Mouse (Mus musculus) adrenal gland, postnatal 14 days (tissue): ENCODE data around the gene Oxct1. TPM values are rescaled to one million over a fixed set of nuclear protein-coding genes. Genes with fewer than 3 reads are reported as not detected.

Experiments used
- DNase-seq: peaks from one replicate; pipeline ENCODE4 v3.0.0; 2021; ENCODE audit warnings: mixed read lengths
- total RNA-seq: library from RNA; stranded (reverse); gene quantifications from 2 replicates; pipeline ENCODE4 v1.2.3, GENCODE M21; 2021

The Oxct1 gene
- total RNA-seq, 1 experiment from 2014 or later: 172 TPM

DNA sequence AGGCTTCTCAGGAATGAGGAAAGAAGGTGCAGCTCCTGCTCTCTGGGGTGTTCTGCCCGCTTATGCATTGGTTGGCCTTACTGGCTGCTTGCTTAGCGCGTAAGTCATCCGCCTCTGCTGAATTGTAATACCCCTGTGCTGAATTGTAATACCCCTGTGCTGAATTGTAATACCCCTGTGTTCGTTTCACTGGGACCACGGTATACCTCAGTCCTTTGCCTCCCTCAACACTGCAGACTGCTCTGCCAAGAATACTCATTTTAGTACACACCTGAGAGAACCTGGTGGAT lies 2.2 kb downstream of the Oxct1 start:
- DNase-seq: no peak

- DNase-seq: no peak
These were observed 2.8 kb downstream of the Oxct1 start for GRCm38 (mm10) chr15:4028960-4029359.

DNA sequence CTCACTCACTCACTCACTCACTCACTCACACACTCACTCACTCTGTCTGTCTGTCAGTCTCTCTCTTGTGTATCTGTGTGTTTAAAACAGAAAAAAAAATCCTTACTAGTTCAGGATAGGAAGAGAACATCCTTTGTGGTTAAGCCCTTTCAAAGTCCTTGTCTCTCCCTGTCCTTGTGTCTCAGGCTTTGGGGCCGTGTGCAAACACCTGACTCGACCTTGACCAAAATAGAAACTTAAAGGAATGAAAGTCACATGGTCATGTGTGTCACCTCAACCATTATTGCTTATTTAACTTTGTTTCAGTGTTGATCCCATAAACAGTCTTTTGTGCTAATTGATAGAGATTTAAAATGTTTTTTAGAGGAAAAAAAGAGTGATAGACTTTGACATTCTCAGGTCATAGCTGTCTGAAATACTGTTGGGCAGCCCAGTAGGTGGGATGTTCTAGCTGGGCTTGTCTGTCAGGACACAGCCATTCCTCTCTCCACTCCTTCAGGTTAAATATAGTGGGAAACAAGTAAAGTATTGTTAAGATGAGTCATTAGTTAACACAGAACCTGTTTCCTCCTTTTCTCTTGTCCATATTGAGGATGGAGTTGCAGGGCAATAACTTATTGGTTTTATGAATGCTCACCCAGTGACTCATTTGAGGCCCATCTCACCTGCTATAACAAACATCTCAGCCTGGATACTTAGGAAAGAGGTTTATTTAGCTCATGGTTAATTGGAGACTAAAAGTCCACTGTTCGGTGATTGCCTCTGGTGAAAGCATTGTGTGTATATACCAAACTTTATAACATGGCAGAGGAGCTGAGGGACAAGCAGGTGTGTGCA lies 7.2 kb downstream of the Oxct1 start:
- DNase-seq: peak; percentile 21

- DNase-seq: no peak
These were observed 16.2 kb downstream of the Oxct1 start for GRCm38 (mm10) chr15:4042423-4042822.

DNA sequence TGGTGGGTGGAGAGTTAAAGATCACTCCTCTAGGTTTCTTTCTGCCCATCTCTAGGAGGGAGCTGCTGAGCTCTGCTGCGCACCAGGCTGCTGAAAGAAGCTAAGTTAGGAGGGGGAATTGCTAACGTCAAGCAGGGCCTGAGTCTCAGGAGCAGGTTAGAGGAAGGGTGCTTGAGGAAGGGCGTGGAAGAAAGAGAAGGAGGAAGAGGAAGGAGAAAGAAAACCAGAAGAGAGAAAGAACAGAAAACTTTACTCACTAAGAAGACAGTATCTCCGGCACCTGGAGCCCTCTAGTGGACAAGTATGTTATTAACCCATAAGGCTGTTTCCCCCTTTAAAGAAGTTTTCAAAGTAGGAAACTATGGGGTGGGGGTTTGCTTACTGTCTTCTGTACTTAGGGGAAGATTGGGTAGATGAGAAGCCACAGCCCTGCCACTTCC lies 16.9 kb downstream of the Oxct1 start:
- DNase-seq: no peak

DNA sequence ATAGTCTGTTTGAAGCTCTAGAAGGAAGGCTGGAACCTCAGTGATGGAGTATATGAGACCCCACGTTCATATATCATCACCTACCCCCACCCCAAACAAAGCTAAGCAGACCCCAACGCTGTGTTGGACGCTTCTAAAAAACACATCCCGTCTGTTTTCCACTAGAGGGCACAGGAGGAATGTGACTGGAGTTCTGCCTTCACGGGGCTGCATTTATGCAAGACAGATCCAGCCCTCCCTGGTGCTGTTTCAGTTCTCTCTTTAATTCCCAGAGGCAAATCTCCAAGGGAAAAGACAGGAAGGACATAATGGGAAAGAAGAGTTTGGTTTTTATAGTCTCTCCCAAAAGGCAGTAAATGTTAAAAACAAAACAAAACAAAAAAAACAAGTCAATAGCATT lies 30.4 kb downstream of the Oxct1 start:
- peak; percentile 34 for DNase-seq

DNA sequence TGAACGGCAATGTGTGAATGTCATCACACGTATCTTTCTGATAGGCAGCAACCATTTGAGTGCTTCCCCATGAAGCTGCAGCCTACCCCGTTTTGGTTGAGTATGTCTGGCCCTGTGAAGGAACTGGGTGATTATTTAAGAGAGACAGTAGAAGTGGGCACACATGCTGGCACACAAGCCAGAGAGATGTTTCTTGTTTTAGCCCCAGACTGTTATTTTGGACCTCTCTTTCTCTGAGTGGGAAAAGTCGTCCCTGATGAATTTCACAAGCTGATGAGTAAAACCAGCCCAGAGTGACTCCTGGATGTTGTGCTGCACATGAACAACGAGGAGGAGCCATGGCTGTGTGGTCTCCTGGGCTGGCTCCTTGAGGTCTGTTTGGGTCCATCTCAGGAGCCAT lies 37.4 kb downstream of the Oxct1 start:
- DNase-seq: no peak

DNA sequence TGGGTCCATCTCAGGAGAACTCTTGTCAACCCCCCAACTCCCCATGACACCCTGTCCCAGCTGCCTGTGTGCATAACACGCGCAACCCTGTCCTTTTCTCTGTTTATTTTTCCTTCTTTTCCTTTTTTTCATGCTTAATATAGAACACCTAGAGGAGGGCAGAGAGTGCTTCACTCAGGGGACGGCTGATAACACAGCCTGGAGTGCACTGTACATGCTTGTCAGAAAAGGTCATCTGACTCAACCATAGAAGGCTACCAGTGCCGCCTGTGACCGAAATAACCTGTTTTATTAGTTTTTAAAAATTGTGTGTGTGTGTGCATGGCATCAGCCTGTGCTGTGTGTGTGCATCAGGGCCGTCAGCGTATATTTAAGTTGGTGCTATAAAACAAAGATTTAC lies 37.8 kb downstream of the Oxct1 start:
- DNase-seq: peak; percentile 18

DNA sequence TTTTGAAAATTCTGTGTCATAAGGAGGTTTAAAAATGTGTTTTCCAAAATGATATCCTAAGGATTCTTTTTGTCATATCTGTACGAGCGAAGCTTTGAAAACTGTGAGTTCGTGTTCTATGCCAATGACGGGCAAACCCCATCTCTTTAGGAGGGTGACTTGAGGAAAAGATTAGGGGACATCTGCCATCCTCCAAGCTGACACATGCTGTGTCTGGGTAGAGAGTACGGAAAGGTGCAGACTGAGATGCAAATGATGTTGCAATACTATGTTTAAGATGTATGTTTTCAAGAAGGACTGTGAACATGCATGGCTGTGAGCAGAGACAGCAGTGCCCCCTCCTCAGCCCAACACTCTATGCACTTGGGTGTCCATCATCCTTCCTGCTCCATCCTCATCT lies 38.5 kb downstream of the Oxct1 start:
- no peak for DNase-seq

DNA sequence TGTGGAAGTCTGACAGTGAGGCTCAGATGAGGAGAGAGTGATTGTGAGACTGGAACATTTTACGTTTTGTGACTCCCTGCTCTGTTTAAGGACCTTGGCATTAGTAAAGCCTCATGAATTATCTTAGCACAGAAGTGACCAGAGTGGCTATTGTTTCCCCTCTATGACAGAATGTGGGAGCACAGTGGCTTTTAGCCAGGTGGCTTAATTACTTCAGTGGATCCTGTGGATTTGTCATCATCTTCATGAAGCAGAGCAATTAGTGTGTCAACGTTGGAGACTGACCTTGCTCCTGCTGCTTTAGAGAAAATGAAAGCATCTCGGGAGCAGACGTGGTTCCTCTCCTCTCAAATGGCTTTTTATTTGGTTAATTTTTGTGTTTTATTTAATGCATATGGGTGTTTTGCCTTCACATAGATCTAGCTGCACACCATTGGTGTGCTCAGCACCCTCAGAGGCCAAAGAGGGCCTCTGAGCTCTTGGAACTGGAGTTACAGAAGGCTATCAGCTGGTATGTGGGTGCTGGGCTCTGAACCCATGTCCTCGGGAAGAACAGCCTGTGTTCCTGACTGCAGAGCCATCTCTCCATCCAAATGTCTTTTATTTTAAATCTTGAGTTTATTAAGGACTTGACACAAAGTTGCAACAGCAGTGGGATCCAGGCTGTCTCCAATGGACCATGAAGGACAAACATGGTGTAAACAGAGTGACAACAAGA lies 41.2 kb downstream of the Oxct1 start:
- DNase-seq: no peak

- DNase-seq: no peak
These were observed 51.8 kb downstream of the Oxct1 start for GRCm38 (mm10) chr15:4077978-4078377.

DNA sequence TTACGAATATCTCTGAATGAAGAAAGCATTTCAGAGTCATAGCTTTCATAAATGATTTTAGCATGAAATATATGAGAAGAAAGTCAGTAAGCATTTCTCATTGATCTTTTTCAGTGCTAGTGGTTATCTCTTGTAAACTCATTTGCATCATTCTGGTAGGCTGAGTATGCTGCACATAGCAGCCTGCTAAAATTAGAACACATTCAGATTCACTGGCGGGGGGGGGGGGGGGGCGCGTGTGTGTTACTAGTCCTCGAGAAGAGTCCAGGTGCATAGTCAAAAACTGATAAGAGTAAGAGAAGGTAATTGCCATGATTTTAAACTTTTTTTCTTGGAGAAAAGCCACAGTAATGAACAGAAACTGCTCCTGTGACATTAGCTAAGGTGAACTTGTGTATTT lies 52.6 kb downstream of the Oxct1 start:
- no peak for DNase-seq

DNA sequence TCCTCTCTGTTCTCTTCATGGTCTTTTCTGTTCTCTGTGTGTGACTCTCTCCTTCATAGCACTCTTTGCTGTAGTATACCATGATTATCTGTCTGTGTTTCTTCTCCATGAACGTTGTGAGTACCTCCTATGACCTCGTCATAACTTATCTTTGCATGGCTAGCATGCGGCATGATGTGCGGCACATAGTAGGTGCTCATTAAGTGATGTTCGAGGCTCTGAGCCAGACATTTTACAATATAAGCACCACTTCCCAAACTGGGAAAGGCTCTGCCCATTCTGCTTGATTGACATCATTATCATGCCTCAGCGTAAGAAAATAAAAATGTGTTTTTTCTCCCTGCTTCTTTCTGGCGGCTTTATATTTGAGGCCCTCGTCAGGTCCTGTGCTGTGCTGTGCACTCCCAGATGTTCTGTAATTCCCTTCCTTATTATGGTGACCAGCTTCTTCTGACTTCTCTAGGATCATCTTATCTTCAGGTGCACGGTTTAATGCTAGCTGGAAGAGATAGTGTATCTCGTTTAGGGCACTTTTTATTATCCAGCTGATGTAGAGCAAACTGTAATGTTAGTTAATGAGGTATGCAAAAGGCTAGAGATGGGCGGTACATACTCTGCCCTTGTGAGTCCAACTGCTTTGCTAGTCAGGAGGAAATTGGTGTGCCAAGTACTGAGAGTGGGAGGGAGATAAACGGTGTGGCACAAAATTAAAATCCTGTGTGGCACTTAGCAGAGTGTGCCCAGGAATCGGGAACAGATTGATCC lies 53.4 kb downstream of the Oxct1 start:
- no peak for DNase-seq

DNA sequence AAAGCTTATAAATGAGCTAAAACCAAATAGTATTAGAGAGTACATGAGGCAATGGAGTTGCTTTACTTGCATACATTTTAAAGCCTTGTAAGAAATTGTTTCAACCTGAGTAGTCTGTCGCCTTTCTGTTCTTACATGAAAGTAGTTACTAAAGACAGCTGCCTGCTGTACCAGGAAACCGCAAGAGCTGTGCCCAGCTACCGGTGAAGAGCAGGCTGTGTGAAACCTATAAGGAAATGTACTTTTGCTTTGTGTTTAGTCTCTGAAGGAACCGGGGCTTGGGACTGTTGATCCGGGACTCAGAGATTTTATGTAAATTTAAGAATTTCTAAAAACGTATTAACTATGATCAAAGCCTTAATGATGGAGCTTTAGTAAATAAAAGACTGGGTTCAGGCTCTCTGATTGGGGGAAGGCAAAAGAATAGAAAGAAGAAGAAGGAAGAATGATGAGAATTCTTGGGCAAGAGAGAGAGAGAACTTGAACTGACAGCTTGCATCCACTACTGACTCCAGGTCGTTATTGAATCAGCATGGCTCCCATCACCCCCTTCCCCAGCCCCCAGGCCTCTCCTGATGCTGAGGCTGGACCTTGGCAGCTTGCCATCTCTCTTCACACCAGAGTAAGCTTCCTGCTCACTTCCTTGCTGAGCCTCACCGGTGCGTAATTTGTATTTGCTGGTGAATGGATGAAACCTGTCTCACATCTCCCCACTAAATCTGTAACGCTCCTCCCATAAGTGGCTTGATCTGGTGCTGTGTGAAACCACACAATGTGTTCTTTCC lies 59.6 kb downstream of the Oxct1 start:
- peak; percentile 5 for DNase-seq

DNA sequence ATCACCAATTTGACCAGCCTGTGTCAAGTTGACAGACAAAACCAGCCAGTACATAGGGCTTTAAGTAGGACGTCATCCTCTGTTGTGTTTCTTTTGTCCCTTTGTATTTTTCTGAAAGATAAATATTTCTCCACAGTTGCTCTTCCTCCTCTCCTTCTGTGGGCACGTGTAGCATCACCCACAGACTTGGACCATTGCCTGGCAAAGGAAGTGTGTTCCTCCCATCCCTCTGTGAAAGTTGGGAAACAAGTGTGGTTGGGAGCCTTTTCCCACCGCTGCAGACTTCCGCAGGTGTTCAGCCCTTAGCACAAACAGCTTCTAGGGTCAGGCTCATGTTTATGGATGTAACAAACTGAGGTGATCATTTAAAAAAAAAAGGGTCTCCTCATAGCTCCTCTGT lies 61.3 kb downstream of the Oxct1 start:
- DNase-seq: no peak

DNA sequence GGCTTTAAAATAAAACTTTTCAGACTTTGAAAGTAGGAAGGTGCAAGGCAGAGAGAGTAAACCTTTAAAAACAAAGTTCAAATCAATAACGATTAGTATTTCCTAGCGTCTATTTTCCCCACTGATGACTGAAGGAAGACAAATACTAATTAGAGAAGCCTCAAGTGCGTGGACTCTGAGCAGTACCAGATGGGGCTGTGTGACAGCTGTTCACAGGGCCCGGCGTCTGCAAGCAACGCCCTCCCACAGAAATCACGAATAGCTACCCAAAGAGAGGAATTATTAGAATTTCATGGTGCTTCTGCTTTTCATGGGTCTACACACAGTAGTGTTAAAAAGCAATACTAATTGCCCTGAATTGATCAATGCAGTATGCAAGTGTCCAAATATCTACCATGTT lies 61.7 kb downstream of the Oxct1 start:
- DNase-seq: no peak

- no peak for DNase-seq
These were observed 64.4 kb downstream of the Oxct1 start for GRCm38 (mm10) chr15:4090601-4091000.

GRCm38 (mm10) chr15:4092586-4092985 lies 66.4 kb downstream of the Oxct1 start:
- no peak for DNase-seq

- no peak for DNase-seq
These were observed 74.2 kb downstream of the Oxct1 start for GRCm38 (mm10) chr15:4100341-4100921.

DNA sequence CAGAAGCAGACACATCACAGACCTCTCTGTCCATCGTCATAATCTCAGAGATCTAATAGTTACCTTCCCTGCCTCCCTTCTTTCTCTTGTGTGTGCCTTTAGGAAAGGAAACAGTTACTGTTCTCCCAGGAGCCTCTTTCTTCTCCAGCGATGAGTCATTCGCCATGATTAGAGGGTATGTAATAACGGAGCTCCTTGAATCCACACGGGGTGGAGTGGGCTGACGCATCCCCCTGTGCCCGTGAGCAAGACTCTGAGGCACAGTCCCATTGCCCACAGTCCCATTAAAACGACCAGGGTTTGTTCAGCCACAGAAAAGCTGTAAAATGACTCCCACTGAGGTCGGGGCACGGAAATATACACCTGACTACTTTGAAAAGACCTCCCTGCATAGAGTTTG lies 74.8 kb downstream of the Oxct1 start:
- no peak for DNase-seq

DNA sequence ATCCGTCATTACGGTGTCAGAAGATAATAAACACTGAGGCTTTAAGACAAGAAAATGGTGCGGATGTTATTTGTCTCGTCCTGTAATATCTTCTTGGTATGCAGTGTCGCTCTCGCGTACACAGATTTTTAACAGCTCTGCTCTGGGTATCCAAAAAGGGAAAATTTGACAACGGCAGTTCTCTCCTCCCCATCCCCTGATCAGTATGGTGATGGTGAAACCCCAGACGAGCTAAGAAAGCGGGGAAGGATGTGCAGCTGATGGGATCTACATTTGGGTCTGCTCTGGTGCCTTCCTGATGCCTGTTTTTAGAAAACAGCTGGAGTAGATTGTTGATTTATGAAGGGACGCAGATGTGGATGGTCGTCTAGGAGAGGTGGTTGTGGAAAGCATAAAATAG lies 78.1 kb downstream of the Oxct1 start:
- no peak for DNase-seq

DNA sequence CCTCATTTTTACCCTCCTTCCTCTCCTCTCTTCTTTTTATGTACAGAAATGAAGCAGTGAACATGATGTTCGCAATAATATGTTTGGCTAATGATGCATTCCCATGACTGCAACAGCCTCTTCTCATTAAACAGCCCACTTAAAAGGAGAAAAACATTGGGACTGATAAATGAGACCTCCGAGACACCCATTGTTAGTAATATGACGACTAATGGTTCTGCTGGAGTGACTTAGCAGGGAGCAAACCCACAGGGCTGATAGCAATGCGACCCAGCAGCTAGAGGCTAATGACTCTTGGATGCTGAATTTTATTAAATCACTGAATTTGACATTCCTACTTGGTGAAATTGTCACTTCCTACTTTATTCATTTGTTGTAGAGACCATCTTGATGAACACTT lies 79.3 kb downstream of the Oxct1 start:
- no peak for DNase-seq
